Mouse (Mus musculus) inflammation-experienced regulatory T-cells, adult 6 months (primary cell): ENCODE measurements around the gene Tmem81. TPM values are rescaled to one million over a fixed set of nuclear protein-coding genes. Genes with fewer than 3 reads are reported as not detected.

Experiments
- ATAC-seq: one replicate; pipeline ENCODE4 v1.8.0; 2017
- polyA plus RNA-seq, 3 experiments: library from polyadenylated mRNA; unstranded; fragments of 100-300 nt; shearing (Covaris generic); gene quantifications; one replicate each; pipeline ENCODE4 v1.2.1; 2017

Tmem81 gene
- polyA plus RNA-seq, 3 experiments from 2014 or later: 3.9 to 6.3 (median 6.0) TPM

DNA sequence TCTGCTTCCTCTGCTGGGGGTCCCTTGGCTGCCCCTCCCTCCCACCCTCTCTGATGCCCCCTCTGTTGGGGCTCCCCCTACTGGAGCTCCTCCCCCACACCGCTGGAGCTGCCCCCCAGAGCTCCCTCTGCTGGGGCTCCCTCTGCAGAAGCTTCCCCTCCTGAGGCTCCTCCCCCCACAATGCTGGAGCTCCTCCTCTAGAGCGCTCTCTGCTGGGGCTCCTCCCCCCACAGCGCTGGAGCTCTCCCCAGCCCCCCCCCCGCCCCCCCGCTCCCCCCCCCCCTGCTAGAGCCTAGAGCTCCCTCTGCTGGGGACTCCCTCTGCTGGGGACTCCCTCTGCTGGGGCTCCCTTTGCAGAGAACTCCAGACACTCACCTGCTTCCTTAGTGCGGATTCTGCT, 14.7 kb downstream of the Tmem81 start:
- no peak for ATAC-seq

DNA sequence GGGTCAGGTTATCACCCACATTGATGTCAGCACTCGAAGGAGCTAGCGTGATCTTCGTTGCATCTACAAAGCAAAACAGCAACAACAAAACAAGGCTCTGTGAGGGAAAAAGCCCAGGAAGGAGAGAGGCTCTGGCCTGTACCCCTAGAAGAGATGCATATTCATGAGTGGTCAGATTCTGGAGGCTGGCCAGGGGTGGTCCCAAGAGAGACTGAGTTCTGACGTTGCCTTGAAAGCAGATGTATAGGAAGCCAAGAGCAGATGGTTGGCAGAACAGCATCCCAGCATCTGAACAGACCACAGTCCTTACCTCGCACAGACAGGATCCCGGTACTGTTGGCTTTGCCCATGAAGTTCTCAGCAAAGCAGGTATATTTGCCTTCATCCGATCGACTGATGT, 17.0 kb downstream of the Tmem81 start:
- no peak for ATAC-seq

GRCm38 (mm10) chr1:132523920-132524319, 17.9 kb downstream of the Tmem81 start:
- ATAC-seq: no peak

GRCm38 (mm10) chr1:132525832-132526231, 19.8 kb downstream of the Tmem81 start:
- no peak for ATAC-seq

DNA sequence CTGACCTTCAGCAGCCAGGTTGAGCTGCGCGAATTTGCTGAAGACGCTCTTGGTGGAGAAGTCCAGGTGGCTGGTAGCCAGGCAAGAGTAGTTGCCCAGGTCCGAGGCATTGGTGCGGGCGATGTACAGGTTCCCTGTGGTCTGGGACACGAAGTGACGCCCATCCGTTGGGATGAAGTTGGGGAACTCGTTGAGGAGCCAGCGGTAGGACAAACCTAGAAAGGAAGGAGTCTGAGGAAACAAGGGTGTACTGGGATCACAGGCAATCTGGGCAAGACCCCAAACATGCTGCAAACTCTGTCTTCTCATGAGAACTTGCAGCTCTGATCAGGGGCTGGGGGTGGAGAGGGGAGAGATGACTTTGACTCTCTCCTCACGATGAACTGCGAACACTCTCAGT, 22.0 kb downstream of the Tmem81 start:
- ATAC-seq: no peak

DNA sequence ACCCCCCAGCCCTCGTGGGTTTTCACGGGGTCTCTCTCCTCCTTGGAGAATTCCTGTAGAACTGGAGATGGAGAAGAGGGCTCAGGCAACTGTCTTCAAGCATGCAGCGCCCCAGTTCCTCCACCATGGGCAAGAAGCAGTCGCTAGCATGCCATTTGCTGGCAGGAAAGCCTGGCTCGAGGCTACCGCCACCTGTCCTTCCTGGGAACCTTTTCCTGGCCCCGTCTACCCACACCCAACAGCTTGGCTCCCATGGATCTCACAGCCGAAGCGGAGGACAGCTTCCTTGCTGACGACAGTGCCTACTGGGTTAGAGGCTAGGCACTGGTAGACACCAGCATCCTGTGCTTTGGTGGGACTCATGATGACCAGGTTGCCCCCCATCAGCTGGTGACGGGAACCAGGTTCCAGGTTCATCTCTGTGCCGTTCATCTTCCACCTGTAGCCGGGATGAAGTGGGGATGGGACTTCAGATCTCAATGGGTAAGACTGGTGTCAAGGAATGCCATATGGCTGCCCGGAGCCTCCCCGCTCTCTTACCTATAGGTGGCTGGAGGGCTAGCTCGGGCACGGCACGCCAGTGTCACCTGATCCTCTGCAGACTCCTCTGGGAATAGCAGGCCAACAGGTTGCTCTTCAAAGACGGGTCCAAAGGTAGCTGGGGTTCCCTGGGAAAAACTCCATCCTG, 22.8 kb downstream of the Tmem81 start:
- no peak for ATAC-seq

DNA sequence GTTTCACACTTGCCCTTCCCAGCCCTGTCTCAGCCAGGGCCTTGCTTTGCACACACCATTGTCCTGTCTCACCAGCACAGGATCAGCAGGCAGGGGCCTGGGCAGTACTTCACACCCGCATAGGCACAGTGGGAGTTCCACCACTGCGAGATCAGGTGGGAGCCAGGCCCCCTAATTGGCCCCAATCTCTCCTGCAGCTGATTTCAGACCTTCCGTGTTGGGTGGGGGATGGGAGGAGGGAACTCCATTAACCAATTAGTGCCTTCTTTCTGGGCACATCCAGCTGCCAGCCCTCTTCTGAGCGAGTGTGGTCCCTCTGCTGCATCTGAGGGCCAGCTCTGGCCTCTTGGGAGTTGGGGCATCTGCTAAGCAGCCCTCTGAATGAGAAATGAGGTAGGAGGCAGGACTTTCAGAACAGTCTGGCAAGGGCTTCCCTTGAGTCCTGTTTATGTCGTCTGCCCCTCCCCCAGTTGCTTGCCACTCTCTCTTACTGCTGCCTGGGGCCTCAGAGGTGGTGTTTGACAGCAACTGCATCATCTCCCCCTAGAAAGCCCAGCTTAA, 24.7 kb downstream of the Tmem81 start:
- no peak for ATAC-seq

DNA sequence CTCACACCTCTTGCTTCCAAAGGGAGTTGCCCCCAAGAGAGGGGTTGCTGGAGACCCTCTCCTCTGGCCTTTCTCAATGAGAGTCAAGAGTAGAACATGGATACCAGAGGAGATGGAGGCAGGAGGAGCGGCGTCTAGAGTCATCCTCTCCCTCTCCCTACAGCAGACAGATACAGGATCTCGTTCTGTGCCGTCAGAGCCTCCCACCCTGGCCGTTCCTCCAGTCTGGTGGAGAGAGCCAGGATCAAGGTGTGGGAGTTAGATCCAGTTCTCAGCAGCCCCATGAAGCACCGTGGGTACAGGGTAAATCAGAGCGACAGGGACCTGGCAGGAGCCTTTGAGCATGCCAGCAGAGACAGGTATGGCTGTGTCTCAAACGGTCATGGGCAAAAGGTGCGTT, 26.5 kb downstream of the Tmem81 start:
- ATAC-seq: no peak

DNA sequence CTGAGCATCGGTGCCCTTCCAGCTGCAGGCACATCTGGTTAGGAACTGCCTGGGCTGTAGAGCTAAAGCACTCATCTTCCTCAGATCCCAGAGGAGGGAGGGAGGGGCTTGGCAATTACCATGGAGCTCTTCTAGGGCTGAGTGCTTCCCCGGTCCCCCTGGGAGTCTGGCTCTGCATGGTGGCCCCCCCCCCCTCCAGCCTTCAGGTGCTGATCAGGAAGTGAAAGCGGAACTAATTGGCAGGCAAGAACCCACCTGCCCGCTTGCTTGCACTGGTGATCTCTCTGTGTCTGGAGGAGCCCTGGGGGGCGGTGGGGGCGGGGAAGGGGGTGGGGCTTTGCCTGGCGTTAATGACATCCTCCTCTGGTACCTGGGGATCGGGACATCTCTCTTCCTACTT, 27.8 kb downstream of the Tmem81 start:
- ATAC-seq: no peak

DNA sequence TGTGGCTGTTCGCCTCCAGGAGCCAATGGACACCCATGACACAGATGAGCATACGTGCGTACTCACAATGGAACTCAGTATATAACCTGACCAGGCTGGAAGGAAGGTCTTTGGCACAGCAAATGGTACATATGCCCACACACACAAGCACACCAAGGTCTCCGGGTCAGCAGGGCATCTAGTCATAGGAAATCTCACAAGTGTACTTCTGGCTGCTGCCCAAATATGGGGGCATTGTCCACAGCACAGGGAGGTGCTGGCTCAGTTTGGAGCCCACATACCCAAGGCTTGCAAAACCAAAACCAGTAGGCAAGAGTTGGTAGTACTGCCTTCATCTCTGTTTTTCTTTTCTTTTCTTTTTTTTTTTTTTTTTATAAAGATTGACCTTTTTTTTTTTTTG, 29.5 kb downstream of the Tmem81 start:
- no peak for ATAC-seq

DNA sequence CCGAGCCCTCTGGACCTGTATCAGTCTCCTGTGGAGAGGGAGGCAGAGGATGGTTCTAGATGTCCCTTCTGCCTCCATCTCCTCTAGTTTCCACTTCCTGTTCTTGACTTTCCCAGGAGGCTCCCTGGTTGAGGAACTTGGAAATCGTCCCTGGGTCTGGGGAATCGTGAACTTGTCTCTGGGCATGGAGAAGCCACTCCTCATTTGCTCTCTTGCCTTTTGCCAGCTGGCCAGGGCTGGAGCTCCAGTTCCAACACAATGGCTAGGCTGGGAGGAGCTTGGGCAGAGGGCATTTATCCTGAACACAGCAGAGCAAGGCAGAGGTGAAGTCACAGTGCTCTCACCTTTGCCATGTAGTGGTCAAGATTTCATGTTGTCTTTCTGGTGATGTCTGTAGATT, 30.4 kb downstream of the Tmem81 start:
- ATAC-seq: no peak

GRCm38 (mm10) chr1:132537736-132538135, 31.7 kb downstream of the Tmem81 start:
- no peak for ATAC-seq

DNA sequence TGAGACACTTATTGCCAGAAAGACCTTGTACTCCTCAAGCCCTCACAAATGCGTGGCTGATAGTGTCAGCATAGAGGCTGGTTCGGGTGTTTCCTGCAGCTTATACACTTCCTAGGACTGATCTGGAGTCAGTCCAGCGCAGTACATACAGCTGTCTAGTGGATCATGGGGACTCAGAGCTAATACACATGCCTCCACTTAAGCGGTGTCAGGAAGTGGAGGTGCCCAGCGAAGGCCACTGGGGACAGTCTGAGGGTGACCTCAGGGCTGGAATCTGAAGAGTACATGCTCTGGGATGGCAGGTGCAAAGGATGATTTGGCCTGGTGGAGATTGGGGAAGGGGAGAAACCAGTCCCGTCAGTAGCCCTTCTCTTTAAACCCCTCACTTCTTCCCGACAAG, 34.7 kb downstream of the Tmem81 start:
- no peak for ATAC-seq

- no peak for ATAC-seq
Measured at GRCm38 (mm10) chr1:132541171-132541823, 35.3 kb downstream of the Tmem81 start.

- ATAC-seq: no peak
Measured at GRCm38 (mm10) chr1:132541824-132542599, 36.0 kb downstream of the Tmem81 start.

GRCm38 (mm10) chr1:132542762-132543306, 36.8 kb downstream of the Tmem81 start, which contains the start of gene Cntn2:
Gene Cntn2, minus strand, starts transcription at chr1:132543256.
- ATAC-seq: no peak

- ATAC-seq: no peak
Measured at GRCm38 (mm10) chr1:132543789-132544188, 37.8 kb downstream of the Tmem81 start.

- no peak for ATAC-seq
Measured at GRCm38 (mm10) chr1:132557901-132558631, 52.0 kb downstream of the Tmem81 start.
